Mouse (Mus musculus): ENCODE measurements at regions not wholly inside any gene's neighbourhood (a gene's known extent, or its start where the extent isn't known, plus 50 kb on each side); places are given as distances from the start of the nearest gene placed in this dataset.

- no peak for TF ChIP-seq GATA4 (IDR thresholded peaks at IDR 0.05; ENCODE audit: insufficient replicate concordance, low read length)
Observed at GRCm38 (mm10) chr8:26809943-26810342, 167.2 kb upstream of the Zfp703 start.

DNA sequence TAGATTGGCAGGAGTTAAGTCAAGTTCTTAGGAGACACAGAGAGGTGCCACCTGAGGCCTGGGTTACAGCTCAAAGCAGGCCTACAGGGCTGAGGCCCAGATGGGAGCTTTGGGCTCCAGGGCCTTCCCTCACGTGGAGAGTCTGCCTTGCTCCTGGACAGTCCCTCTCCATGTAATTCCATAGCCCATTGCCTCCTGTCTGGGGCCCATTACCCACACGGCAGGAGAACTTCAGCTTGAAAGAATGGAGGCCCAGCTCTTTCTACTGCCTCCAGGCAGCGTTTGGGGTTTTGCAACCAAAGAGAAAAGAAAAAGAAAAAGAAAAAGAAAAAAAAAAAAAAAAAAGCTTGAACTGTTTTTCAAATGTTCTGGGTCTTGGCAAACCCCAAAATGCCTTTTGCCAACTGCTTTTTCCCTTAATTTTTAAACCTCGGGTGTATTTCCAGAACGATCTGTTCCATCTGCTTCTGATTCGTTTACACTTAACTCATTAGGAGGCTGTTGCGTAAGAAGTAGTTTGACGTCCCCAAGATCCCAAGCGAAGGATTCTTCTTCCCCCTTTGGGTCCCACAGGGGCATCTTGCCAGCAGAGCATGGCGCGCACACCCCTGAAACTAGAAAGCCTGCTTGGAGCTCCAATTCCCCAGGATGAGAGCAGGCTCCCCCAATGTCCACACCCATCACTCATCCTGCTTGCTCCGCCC is 165.4 kb upstream of the Zfp703 start:
- no peak for TF ChIP-seq GATA4 (IDR thresholded peaks at IDR 0.05; ENCODE audit: insufficient replicate concordance, low read length)

DNA sequence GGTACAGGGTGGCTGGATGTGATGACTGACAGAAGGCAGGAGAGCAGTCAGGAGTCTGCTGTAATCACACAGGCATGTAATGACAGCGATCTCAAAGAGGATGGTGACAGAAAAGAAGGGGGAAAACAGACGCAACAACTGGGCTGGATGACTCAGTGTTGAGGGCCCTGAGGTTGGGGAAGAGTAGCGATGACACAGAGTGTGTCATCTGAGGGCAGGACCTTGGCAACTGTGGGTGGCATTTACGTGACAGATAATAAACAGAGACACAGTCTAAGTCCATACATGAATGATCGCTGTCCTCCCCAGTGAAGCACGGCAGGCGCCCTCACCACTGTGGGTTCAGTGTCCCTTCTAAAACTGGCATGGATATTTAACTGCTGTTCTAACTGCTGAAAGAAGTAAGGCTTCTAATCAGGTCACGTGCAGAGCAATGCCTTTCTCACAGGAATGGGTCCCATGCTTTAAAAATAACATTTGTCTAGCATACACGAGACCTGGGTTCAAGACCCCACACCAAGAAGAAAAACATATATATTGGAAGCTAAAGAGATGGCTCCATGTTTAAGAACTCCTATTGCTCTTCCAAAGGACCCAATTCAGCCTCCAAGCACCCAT is 163.8 kb upstream of the Zfp703 start:
- TF ChIP-seq GATA4 (IDR thresholded peaks at IDR 0.05; ENCODE audit: insufficient replicate concordance, low read length), result no peak

- no peak for TF ChIP-seq GATA4 (IDR thresholded peaks at IDR 0.05; ENCODE audit: insufficient replicate concordance, low read length)
Observed at GRCm38 (mm10) chr8:26815020-26815584, 162.0 kb upstream of the Zfp703 start.

DNA sequence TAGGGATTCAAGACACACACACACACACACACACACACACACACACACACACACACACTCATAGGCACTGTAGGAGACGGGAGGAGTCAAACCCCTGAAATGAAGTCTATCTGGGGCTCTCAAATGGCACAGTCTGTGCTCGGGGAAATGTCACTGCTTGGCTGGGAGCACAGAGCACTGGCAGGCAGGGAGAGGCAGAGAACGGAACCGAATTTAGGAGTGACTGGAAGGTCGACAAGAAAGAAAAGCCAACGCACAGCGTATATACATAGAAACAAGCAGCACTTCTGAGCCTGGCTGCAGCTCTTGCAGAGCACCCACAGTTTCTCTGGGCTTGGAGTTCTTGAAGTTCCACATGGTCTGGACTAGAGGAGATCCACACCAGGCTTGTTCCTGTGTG is 160.1 kb upstream of the Zfp703 start:
- no peak for TF ChIP-seq GATA4 (IDR thresholded peaks at IDR 0.05; ENCODE audit: insufficient replicate concordance, low read length)

DNA sequence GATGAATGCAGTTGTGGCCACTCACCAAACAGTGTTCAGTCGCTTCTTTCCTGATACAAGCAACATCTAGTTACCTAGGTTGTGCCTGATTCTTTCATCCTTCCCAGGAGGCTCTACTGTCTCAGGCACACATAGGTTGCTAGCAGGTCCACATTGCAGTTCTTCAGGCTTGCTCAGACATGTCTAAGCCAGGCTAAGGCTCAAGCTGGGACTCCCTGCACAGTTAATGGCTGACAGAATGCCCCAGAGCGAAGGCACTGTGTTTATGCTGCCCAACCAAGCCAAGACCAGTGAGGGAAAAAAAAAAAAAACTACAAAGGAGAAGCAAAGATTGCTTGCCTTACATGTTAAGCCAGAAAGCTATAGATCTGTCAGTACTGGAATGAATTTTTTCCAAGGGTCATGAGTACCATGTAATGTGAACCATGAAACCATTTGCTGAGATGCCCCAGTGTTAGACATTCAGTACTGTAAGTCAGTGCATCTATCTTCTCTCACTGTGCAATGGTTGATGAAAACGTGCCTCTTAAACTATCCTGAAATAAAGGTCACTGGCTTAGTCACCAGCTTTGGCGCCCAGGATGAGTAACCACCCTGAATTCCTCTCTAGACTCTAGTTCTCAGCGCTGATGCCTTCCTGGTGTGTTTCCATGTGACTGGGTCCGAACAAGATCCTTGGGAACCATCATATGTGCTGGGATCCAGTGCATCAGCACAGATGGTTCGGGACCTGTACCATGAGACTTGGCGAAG is 152.8 kb upstream of the Zfp703 start:
- no peak for TF ChIP-seq GATA4 (IDR thresholded peaks at IDR 0.05; ENCODE audit: insufficient replicate concordance, low read length)

DNA sequence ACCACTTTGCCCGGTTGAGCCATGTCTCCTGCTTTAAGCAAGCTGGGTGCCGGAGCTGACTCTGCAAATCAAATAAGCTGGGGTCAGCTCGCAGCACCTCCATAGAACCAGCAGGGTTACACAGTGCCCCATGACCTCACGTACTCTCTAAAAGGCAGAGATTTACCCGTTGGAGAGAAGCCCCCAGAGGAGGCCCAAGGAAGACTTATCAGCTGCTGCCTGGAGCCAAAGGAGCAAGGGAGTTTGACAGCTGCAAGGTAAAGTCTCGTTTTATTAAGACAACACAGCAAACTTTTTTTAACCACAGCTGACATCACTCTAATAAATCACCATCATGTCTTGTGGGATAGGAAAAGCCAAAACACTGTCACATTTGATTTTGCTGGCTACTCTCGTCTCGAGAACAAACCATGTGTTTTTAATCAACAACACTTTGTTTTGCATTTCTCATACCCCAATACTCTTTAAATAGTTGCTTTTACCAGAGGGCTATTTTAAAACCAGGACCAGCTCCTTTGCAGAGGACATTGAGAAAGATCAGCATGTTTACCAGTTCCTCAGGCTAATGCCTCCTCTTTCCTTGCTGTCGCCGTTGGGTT is 148.7 kb upstream of the Zfp703 start:
- no peak for TF ChIP-seq GATA4 (IDR thresholded peaks at IDR 0.05; ENCODE audit: insufficient replicate concordance, low read length)

DNA sequence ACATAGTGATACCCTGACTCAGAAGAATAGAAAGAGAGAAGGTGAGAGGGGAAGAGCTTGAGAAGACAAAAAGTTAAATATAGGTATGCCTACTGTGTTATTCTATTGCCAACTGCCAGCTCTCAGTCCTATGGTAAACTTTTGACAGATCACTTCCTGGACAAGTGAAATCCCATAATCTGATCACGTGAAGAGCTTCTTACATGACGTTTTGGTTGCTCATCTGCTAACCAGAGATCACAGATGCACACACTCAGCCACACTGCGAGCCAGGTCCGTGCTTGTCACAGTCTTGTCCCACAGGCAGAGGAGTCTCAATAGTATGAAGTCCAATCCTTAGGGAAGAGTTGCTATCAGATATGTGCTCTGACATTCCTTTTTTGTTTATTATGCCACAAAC is 147.8 kb upstream of the Zfp703 start:
- TF ChIP-seq GATA4 (IDR thresholded peaks at IDR 0.05; ENCODE audit: insufficient replicate concordance, low read length), result no peak

GRCm38 (mm10) chr8:26831148-26831547 is 146.0 kb upstream of the Zfp703 start:
- TF ChIP-seq GATA4 (IDR thresholded peaks at IDR 0.05; ENCODE audit: insufficient replicate concordance, low read length), result no peak

- TF ChIP-seq GATA4 (IDR thresholded peaks at IDR 0.05; ENCODE audit: insufficient replicate concordance, low read length), result no peak
Observed at GRCm38 (mm10) chr8:26831790-26832189, 145.3 kb upstream of the Zfp703 start.

GRCm38 (mm10) chr8:26832546-26832945 is 144.6 kb upstream of the Zfp703 start:
- TF ChIP-seq GATA4 (IDR thresholded peaks at IDR 0.05; ENCODE audit: insufficient replicate concordance, low read length), result no peak

DNA sequence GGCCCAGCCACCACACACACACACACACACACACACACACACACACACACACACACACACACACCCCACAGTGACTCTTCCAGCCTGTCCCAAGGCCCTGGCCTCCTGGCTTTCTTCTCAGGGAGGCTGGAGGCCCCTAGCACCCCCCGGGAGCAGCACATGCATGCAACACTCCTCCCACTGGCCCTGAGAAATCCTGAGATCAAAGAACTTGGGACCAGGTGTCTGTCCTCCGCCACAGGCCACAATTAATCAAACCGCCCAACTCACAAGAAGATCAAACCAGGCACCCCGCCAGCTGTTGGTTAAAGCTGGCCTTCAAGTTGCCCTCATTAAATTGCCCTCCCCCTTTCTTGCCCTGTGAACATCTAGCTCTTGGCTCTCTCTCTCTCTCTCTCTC is 143.8 kb upstream of the Zfp703 start:
- no peak for TF ChIP-seq GATA4 (IDR thresholded peaks at IDR 0.05; ENCODE audit: insufficient replicate concordance, low read length)

GRCm38 (mm10) chr8:26833784-26834183 is 143.3 kb upstream of the Zfp703 start:
- TF ChIP-seq GATA4 (IDR thresholded peaks at IDR 0.05; ENCODE audit: insufficient replicate concordance, low read length), result no peak

GRCm38 (mm10) chr8:26834604-26835003 is 142.5 kb upstream of the Zfp703 start:
- no peak for TF ChIP-seq GATA4 (IDR thresholded peaks at IDR 0.05; ENCODE audit: insufficient replicate concordance, low read length)

DNA sequence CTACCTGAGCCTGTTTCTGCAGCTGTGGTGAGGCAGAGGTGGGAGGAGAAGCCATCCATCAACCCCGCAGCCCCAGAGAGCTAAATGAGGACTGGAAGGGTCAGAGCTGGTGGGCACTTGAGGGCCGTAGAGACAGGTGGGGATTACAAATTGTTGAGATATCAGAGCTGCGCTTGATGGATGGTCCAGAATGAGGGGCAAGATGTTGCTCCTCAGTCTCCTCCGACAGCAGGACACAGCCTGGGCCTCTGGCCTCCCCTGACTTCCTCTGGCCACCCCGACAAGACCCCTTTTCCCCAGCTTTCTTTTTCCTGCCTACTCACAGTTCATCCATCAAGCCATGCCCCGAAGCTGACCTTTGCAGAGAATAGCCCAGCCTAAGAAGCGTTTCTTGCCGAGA is 142.0 kb upstream of the Zfp703 start:
- no peak for TF ChIP-seq GATA4 (IDR thresholded peaks at IDR 0.05; ENCODE audit: insufficient replicate concordance, low read length)

Measured in liver, adult (tissue).